Mouse (Mus musculus): ENCODE data around the gene Prkab1. TPM values are rescaled to one million over a fixed set of nuclear protein-coding genes. Genes with fewer than 3 reads are reported as not detected.

Prkab1 gene
- polyA plus RNA-seq, 1 experiment from 2014 or later, result 79.0 TPM

- no peak overlapping the region for H3K4me2 ChIP-seq (ENCODE audit: low read length)
- 51% methylated on average over 7 of the region's 7 CpGs for WGBS
- H3K4me3 ChIP-seq (replicated peaks; ENCODE audit: low read depth, low read length), result no peak overlapping the region
- no peak for TF ChIP-seq CTCF (IDR thresholded peaks at IDR 0.05; ENCODE audit: low read depth)
- ATAC-seq (replicated peaks; ENCODE audit: low FRiP score, low read depth) (no peak), DNase-seq (ENCODE audit: low spot score) (peak; percentile 46)
- H3K9ac ChIP-seq (ENCODE audit: low read depth, low read length), result no peak overlapping the region
- H3K27ac ChIP-seq, result peak overlapping the region; percentile 37
- H3K27me3 ChIP-seq (ENCODE audit: insufficient read depth, low read length), result no peaks in the 10 kb centered on the region
- no peaks in the 10 kb centered on the region for H3K9me3 ChIP-seq (replicated peaks; ENCODE audit: low read length)
- H3K36me3 ChIP-seq (ENCODE audit: insufficient read depth, low read length), result 0 out of 2 replicates have a peak, but pooled peaks cover 3% of the 10 kb centered on the region
- H3K4me1 ChIP-seq (replicated peaks; ENCODE audit: insufficient read depth, low read length), result peaks cover 14% of the 10 kb centered on the region
These were observed 41.5 kb downstream of the Prkab1 start for GRCm38 (mm10) chr5:115982671-115983373.

DNA sequence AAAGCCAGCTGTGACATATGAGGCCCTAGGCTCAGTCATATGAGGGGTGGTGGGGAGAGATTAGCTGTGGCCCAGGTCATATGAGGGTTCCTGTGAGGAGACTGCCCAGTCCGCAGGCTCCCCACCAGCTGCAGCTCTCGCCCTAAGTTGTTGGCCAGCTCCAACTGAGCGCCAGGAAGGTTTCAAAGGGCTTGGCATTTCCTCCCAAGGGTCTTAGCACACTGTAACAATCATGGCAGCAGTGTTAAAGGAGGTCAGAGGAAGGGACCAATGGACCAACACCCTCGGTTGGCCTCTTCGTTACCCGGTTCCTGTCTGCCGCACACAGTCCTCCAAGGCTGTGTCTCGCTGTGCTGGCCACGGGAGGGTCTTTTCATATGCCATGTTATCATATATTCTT is 43.8 kb downstream of the Prkab1 start:
- H3K4me3 ChIP-seq (replicated peaks; ENCODE audit: low read depth, low read length), result no peak overlapping the region
- H3K9ac ChIP-seq (ENCODE audit: low read depth, low read length), result no peak overlapping the region
- TF ChIP-seq CTCF (IDR thresholded peaks at IDR 0.05; ENCODE audit: low read depth), result no peak
- DNase-seq (ENCODE audit: low spot score) (peak; percentile 16), ATAC-seq (replicated peaks; ENCODE audit: low FRiP score, low read depth) (0 out of 2 replicates have a peak, but pooled peaks have one; percentile 13)
- no peaks in the 10 kb centered on the region for H3K27me3 ChIP-seq (ENCODE audit: insufficient read depth, low read length)
- H3K27ac ChIP-seq, result peak overlapping the region; percentile 39; the same call in 1 of the 2 replicates
- 66% methylated on average over 9 of the region's 9 CpGs for WGBS
- no peaks in the 10 kb centered on the region for H3K9me3 ChIP-seq (replicated peaks; ENCODE audit: low read length)
- H3K4me2 ChIP-seq (ENCODE audit: low read length), result no peak overlapping the region
- H3K4me1 ChIP-seq (replicated peaks; ENCODE audit: insufficient read depth, low read length), result peaks cover 23% of the 10 kb centered on the region
- 0 out of 2 replicates have a peak, but pooled peaks cover 3% of the 10 kb centered on the region for H3K36me3 ChIP-seq (ENCODE audit: insufficient read depth, low read length)

DNA sequence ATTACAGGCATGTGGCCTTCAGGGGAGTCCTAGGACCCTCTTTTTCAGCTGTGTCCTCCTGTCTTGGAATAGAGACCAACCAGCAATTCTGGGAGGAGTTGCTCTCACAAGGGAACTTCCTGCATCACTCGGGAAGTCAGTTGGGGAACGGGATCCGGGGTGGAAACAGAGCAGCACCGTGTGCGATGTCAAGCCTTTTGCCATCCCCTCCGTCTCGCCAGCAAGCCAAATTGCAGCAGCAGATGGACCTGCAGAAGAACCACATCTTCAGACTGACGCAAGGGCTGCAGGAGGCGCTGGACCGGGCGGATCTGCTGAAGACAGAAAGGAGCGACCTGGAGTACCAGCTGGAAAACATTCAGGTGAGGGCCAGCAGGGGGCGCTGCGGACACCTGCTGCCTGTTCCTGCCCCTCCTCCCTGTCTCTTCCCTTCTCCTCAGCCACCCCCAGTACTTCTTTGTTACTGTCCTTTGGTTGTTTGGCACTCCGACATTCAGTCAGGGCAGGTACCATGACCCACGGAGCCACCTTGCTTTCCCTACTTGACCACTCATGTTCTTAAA is 45.1 kb downstream of the Prkab1 start:
- WGBS, result 66% methylated on average over 16 of the region's 16 CpGs
- peak; percentile 66 for TF ChIP-seq CTCF (IDR thresholded peaks at IDR 0.05; ENCODE audit: low read depth)
- no peak overlapping the region for H3K4me3 ChIP-seq (replicated peaks; ENCODE audit: low read depth, low read length)
- no peaks in the 10 kb centered on the region for H3K9me3 ChIP-seq (replicated peaks; ENCODE audit: low read length)
- H3K36me3 ChIP-seq (ENCODE audit: insufficient read depth, low read length), result no peaks in the 10 kb centered on the region
- no peaks in the 10 kb centered on the region for H3K27me3 ChIP-seq (ENCODE audit: insufficient read depth, low read length)
- no peak overlapping the region for H3K4me2 ChIP-seq (ENCODE audit: low read length)
- peak overlapping the region; percentile 70 for H3K27ac ChIP-seq
- H3K9ac ChIP-seq (ENCODE audit: low read depth, low read length), result no peak overlapping the region
- DNase-seq (ENCODE audit: low spot score) (peak; percentile 46), ATAC-seq (replicated peaks; ENCODE audit: low FRiP score, low read depth) (no peak)
- peaks cover 23% of the 10 kb centered on the region for H3K4me1 ChIP-seq (replicated peaks; ENCODE audit: insufficient read depth, low read length)

DNA sequence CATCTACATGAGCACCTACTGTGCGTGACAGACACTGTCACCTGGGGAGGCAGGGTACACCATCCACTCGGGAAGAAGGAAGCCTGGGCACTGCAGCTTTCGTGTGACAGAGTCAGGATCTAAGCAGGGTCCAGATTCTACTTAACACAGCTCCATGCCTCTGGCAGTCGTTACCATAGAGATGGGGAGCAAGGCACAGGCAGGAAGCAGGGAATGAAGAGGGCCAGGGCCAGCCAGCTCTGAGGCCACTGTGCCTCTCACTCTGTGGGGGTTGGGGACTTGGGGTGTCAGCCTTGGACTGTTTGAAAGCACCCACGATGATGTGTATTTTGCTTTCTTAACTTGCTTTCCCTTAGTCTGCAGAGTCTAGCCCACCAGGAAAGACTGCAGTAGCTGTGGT is 46.1 kb downstream of the Prkab1 start:
- H3K36me3 ChIP-seq (ENCODE audit: insufficient read depth, low read length), result no peaks in the 10 kb centered on the region
- H3K9ac ChIP-seq (ENCODE audit: low read depth, low read length), result no peak overlapping the region
- 30% methylated on average over 5 of the region's 5 CpGs for WGBS
- H3K9me3 ChIP-seq (replicated peaks; ENCODE audit: low read length), result no peaks in the 10 kb centered on the region
- H3K4me3 ChIP-seq (replicated peaks; ENCODE audit: low read depth, low read length), result no peak overlapping the region
- peaks cover 22% of the 10 kb centered on the region for H3K4me1 ChIP-seq (replicated peaks; ENCODE audit: insufficient read depth, low read length)
- ATAC-seq (replicated peaks; ENCODE audit: low FRiP score, low read depth), result peak; percentile 19; the same call in 1 of the 2 replicates
- H3K27me3 ChIP-seq (ENCODE audit: insufficient read depth, low read length), result no peaks in the 10 kb centered on the region
- peak; percentile 40 for DNase-seq (ENCODE audit: low spot score)
- TF ChIP-seq CTCF (IDR thresholded peaks at IDR 0.05; ENCODE audit: low read depth), result no peak
- peak overlapping the region; percentile 85 for H3K27ac ChIP-seq
- H3K4me2 ChIP-seq (ENCODE audit: low read length), result peak overlapping the region; percentile 36

DNA sequence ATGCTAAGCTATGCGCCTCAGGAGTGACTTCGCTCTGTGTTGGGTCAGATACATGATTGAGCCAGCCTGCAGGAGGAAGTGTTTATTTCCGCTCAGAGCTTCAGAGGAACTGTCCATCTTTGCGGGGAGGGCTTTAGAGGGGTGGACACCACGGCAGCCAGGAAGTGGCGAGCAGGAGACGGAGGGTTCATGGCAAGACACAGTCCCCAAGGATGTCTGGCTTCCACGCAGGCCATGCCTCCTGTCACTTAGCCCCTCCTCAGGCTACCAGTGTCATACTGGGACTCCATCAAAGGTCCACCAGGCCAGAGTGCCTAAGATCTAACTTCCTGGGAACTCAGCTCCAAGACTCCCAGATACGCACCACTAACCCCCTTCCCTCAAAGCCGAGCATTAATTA is 46.6 kb downstream of the Prkab1 start:
- peak overlapping the region; percentile 36 for H3K4me2 ChIP-seq (ENCODE audit: low read length)
- no peaks in the 10 kb centered on the region for H3K9me3 ChIP-seq (replicated peaks; ENCODE audit: low read length)
- H3K27ac ChIP-seq, result peak overlapping the region; percentile 85
- H3K4me3 ChIP-seq (replicated peaks; ENCODE audit: low read depth, low read length), result no peak overlapping the region
- H3K9ac ChIP-seq (ENCODE audit: low read depth, low read length), result no peak overlapping the region
- TF ChIP-seq CTCF (IDR thresholded peaks at IDR 0.05; ENCODE audit: low read depth), result 0 out of 2 replicates have a peak, but pooled peaks have one; percentile 6
- H3K27me3 ChIP-seq (ENCODE audit: insufficient read depth, low read length), result no peaks in the 10 kb centered on the region
- peaks cover 17% of the 10 kb centered on the region for H3K4me1 ChIP-seq (replicated peaks; ENCODE audit: insufficient read depth, low read length)
- 17% methylated on average over 10 of the region's 10 CpGs for WGBS
- no peaks in the 10 kb centered on the region for H3K36me3 ChIP-seq (ENCODE audit: insufficient read depth, low read length)
- DNase-seq (ENCODE audit: low spot score), result peak; percentile 77
- ATAC-seq (replicated peaks; ENCODE audit: low FRiP score, low read depth), result peak; percentile 68

- TF ChIP-seq CTCF (IDR thresholded peaks at IDR 0.05; ENCODE audit: low read depth), result no peak
- no peaks in the 10 kb centered on the region for H3K9me3 ChIP-seq (replicated peaks; ENCODE audit: low read length)
- H3K27ac ChIP-seq, result peak overlapping the region; percentile 85
- H3K36me3 ChIP-seq (ENCODE audit: insufficient read depth, low read length), result no peaks in the 10 kb centered on the region
- no peak overlapping the region for H3K4me3 ChIP-seq (replicated peaks; ENCODE audit: low read depth, low read length)
- ATAC-seq (replicated peaks; ENCODE audit: low FRiP score, low read depth) (no peak), DNase-seq (ENCODE audit: low spot score) (peak; percentile 70)
- 13% methylated on average over 10 of the region's 10 CpGs for WGBS
- no peaks in the 10 kb centered on the region for H3K27me3 ChIP-seq (ENCODE audit: insufficient read depth, low read length)
- H3K4me1 ChIP-seq (replicated peaks; ENCODE audit: insufficient read depth, low read length), result peaks cover 17% of the 10 kb centered on the region
- no peak overlapping the region for H3K9ac ChIP-seq (ENCODE audit: low read depth, low read length)
- H3K4me2 ChIP-seq (ENCODE audit: low read length), result peak overlapping the region; percentile 36
These were observed 47.0 kb downstream of the Prkab1 start for GRCm38 (mm10) chr5:115977266-115977665.

All from kidney, postnatal 0 days (tissue).